Mouse (Mus musculus) testis, adult 2 months (tissue): ENCODE data around the gene Wsb2.

Experiments
- CTCF ChIP-seq: fragments of 200-500 bp; IDR thresholded peaks from 2 replicates; pipeline ENCODE4 v1.5.1; 2012; ENCODE audit warnings: low read depth, mild to moderate bottlenecking, inconsistent platforms, low read length, moderate library complexity; ENCODE audit not compliant: control insufficient read depth, insufficient read depth, insufficient replicate concordance
- POLR2A ChIP-seq: fragments of 200-500 bp; IDR thresholded peaks from 2 replicates; pipeline ENCODE4 v1.6.1; 2012; ENCODE audit warnings: low read depth, mild to moderate bottlenecking, inconsistent platforms, low read length, moderate library complexity; ENCODE audit not compliant: control insufficient read depth

DNA sequence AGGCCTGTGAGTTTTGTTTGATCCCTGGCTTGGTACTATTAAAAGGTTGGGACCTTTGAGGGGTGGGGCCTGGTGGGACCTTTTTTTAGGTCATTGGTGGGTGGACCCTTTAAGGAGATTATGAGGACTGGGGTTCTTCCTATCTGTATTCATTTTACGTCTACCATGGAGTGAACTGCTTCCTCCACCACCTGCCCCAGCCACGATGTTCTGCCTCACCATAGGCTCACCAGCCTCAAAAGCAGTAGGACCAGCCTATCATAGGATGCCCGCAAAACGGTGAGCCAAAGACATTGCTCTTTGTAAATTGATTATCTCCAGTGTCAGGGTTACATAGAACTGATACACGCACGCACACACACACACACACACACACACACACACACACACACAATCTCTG lies 40.3 kb downstream of the Wsb2 start:
- TF ChIP-seq POLR2A (no peak), CTCF (no peak)
